Mouse (Mus musculus) MEL (cell line): ENCODE results near the gene Gucy1b2. TPM values are rescaled to one million over a fixed set of nuclear protein-coding genes. Genes with fewer than 3 reads are reported as not detected.

ENCODE experiments used
- DNase-seq: peaks from one replicate; pipeline ENCODE4 v3.0.0; 2011; ENCODE audit warnings: low read depth, low spot score
- H3K27ac ChIP-seq: 2 replicates; pipeline ENCODE4 v1.5.1; 2012; ENCODE audit warnings: low read depth, mild to moderate bottlenecking, control low read depth, low read length, moderate library complexity; ENCODE audit not compliant: control insufficient read depth
- H3K27me3 ChIP-seq, 2 experiments: fragments of 150-350 bp in 1 of 2; sonication (generic) in 1 of 2; 2 replicates each; pipeline ENCODE4 v1.6.1; 2012; ENCODE audit warnings: low read length in 2 of 2, mild to moderate bottlenecking in 2 of 2, improper control_type of control experiment in 1 of 2, moderate library complexity in 1 of 2; ENCODE audit not compliant: insufficient read depth in 2 of 2, control insufficient read depth in 1 of 2
- H3K36me3 ChIP-seq, 2 experiments: 2 replicates each; pipeline ENCODE4 v1.6.1; 2012 to 2014; ENCODE audit warnings: low read length in 2 of 2, improper control_type of control experiment in 1 of 2, inconsistent platforms in 1 of 2, mild to moderate bottlenecking in 1 of 2; ENCODE audit not compliant: insufficient read depth in 2 of 2, control insufficient read depth in 1 of 2
- H3K4me1 ChIP-seq, 2 experiments: fragments of 150-350 bp in 1 of 2; sonication (generic) in 1 of 2; 2 replicates each; pipeline ENCODE4 v1.6.1; 2012; ENCODE audit warnings: low read length in 2 of 2, improper control_type of control experiment in 1 of 2, mild to moderate bottlenecking in 1 of 2; ENCODE audit not compliant: insufficient read depth in 2 of 2, control insufficient read depth in 1 of 2
- H3K4me3 ChIP-seq, 2 experiments: fragments of 150-350 bp in 1 of 2; sonication (generic) in 1 of 2; 2 replicates each; pipeline ENCODE4 v1.5.1; 2012; ENCODE audit warnings: low read depth in 2 of 2, low read length in 2 of 2, mild to moderate bottlenecking in 2 of 2, moderate library complexity in 2 of 2, control low read depth in 1 of 2, improper control_type of control experiment in 1 of 2; ENCODE audit not compliant: control insufficient read depth in 1 of 2, insufficient read depth in 1 of 2
- H3K79me2 ChIP-seq: 2 replicates; pipeline ENCODE4 v1.6.1; 2012; ENCODE audit warnings: mild to moderate bottlenecking, low read length, moderate library complexity; ENCODE audit not compliant: control insufficient read depth, poor library complexity, insufficient read depth
- H3K9ac ChIP-seq: 2 replicates; pipeline ENCODE4 v1.6.1; 2012; ENCODE audit warnings: low read depth, mild to moderate bottlenecking, control low read depth, low read length, moderate library complexity; ENCODE audit not compliant: control insufficient read depth, poor library complexity, severe bottlenecking
- H3K9me3 ChIP-seq: fragments of 150-350 bp; sonication (generic); replicated peaks from 2 replicates; pipeline ENCODE4 v1.6.1; 2012; ENCODE audit warnings: mild to moderate bottlenecking, low read length, improper control_type of control experiment, moderate library complexity; ENCODE audit not compliant: insufficient read depth
- CHD1 ChIP-seq: IDR thresholded peaks from 2 replicates; pipeline ENCODE4 v1.6.1; 2012; ENCODE audit warnings: low read depth, mild to moderate bottlenecking, inconsistent platforms, low read length, improper control_type of control experiment
- CHD2 ChIP-seq: IDR thresholded peaks from 2 replicates; pipeline ENCODE4 v1.6.1; 2011; ENCODE audit warnings: low read length, improper control_type of control experiment
- ELF1 ChIP-seq: IDR thresholded peaks from 2 replicates; pipeline ENCODE4 v1.6.1; 2014; ENCODE audit warnings: low read depth, mild to moderate bottlenecking, inconsistent platforms, low read length, improper control_type of control experiment, moderate library complexity
- EP300 ChIP-seq, 2 experiments: IDR thresholded peaks; 2 replicates each; pipeline ENCODE4 v1.6.1; 2011; ENCODE audit warnings: improper control_type of control experiment in 2 of 2, low read length in 2 of 2, low read depth in 1 of 2, mild to moderate bottlenecking in 1 of 2
- GABPA ChIP-seq: IDR thresholded peaks from 2 replicates; pipeline ENCODE4 v1.6.1; 2012; ENCODE audit warnings: low read depth, mild to moderate bottlenecking, inconsistent platforms, low read length, improper control_type of control experiment, moderate library complexity
- GATA1 ChIP-seq: IDR thresholded peaks from 2 replicates; pipeline ENCODE4 v1.6.1; 2011; ENCODE audit warnings: low read depth, low read length, improper control_type of control experiment
- HCFC1 ChIP-seq: IDR thresholded peaks from 2 replicates; pipeline ENCODE4 v1.6.1; 2012; ENCODE audit warnings: low read depth, mild to moderate bottlenecking, inconsistent platforms, low read length, improper control_type of control experiment, moderate library complexity
- JUND ChIP-seq: IDR thresholded peaks from 2 replicates; pipeline ENCODE4 v1.6.1; 2011; ENCODE audit warnings: low read depth, mild to moderate bottlenecking, improper control_type of control experiment, low read length
- MAX ChIP-seq: IDR thresholded peaks from 2 replicates; pipeline ENCODE4 v1.6.1; 2011; ENCODE audit warnings: low read length, improper control_type of control experiment
- MEF2A ChIP-seq: IDR thresholded peaks from 2 replicates; pipeline ENCODE4 v1.6.1; 2014; ENCODE audit warnings: low read depth, mild to moderate bottlenecking, inconsistent platforms, low read length, improper control_type of control experiment; ENCODE audit not compliant: poor library complexity, insufficient replicate concordance, severe bottlenecking; ENCODE audit errors: extremely low read depth
- MXI1 ChIP-seq: IDR thresholded peaks from 2 replicates; pipeline ENCODE4 v1.6.1; 2011; ENCODE audit warnings: mild to moderate bottlenecking, low read depth, low read length, improper control_type of control experiment
- MYB ChIP-seq: IDR thresholded peaks from 2 replicates; pipeline ENCODE4 v1.6.1; 2011; ENCODE audit warnings: mild to moderate bottlenecking, low read depth, low read length, improper control_type of control experiment
- NELFE ChIP-seq: IDR thresholded peaks from 2 replicates; pipeline ENCODE4 v1.6.1; 2011; ENCODE audit warnings: low read depth, low read length, improper control_type of control experiment
- NRF1 ChIP-seq: IDR thresholded peaks from 2 replicates; pipeline ENCODE4 v1.6.1; 2014; ENCODE audit warnings: low read depth, mild to moderate bottlenecking, inconsistent platforms, low read length, improper control_type of control experiment, moderate library complexity; ENCODE audit not compliant: poor library complexity, insufficient read depth, severe bottlenecking
- POLR2A ChIP-seq, 2 experiments: IDR thresholded peaks; 2 replicates each; pipeline ENCODE4 v1.6.1; 2011 to 2012; ENCODE audit warnings: low read length in 2 of 2, mild to moderate bottlenecking in 2 of 2, control low read depth in 1 of 2, improper control_type of control experiment in 1 of 2, low read depth in 1 of 2, moderate library complexity in 1 of 2; ENCODE audit not compliant: control insufficient read depth in 1 of 2, insufficient read depth in 1 of 2, poor library complexity in 1 of 2
- POLR2AphosphoS5 ChIP-seq: IDR thresholded peaks from 2 replicates; pipeline ENCODE4 v1.6.1; 2012; ENCODE audit warnings: low read depth, borderline replicate concordance, mild to moderate bottlenecking, inconsistent platforms, low read length, moderate library complexity, mixed read lengths
- RAD21 ChIP-seq: IDR thresholded peaks from 2 replicates; pipeline ENCODE4 v1.6.1; 2011; ENCODE audit warnings: mild to moderate bottlenecking, low read depth, low read length, improper control_type of control experiment
- TBP ChIP-seq: IDR thresholded peaks from 2 replicates; pipeline ENCODE4 v1.8.0; 2011; ENCODE audit warnings: low read depth, low read length, improper control_type of control experiment
- TCF12 ChIP-seq: IDR thresholded peaks from 2 replicates; pipeline ENCODE4 v1.6.1; 2014; ENCODE audit warnings: low read depth, mild to moderate bottlenecking, inconsistent platforms, low read length, improper control_type of control experiment, moderate library complexity
- USF1 ChIP-seq: IDR thresholded peaks from 2 replicates; pipeline ENCODE4 v1.6.1; 2014; ENCODE audit warnings: low read depth, mild to moderate bottlenecking, inconsistent platforms, low read length, improper control_type of control experiment, moderate library complexity
- ZMIZ1 ChIP-seq: IDR thresholded peaks from 2 replicates; pipeline ENCODE4 v1.6.1; 2012; ENCODE audit warnings: low read depth, mild to moderate bottlenecking, inconsistent platforms, low read length, improper control_type of control experiment, moderate library complexity
- ZNF384 ChIP-seq: IDR thresholded peaks from 2 replicates; pipeline ENCODE4 v1.6.1; 2012; ENCODE audit warnings: low read depth, mild to moderate bottlenecking, inconsistent platforms, low read length, improper control_type of control experiment
- polyA plus RNA-seq, 2 experiments: library from polyadenylated mRNA; stranded (reverse) in 1 of 2; unstranded in 1 of 2; fragments of >175 nt in 1 of 2; fragments of >200 nt in 1 of 2; gene quantifications; 2 replicates each; pipeline versions ENCODE4 v1.2.1 to v1.2.4; 2012; ENCODE audit warnings: low replicate concordance in 2 of 2, low read depth in 1 of 2; ENCODE audit not compliant: insufficient read length in 2 of 2, insufficient read depth in 1 of 2, missing spikeins in 1 of 2
- total RNA-seq: library from RNA; depleted of rRNA; stranded (reverse); fragments of 300-350 nt; gene quantifications from 2 replicates; pipeline ENCODE4 v1.2.3, GENCODE M21; 2012

The Gucy1b2 gene
- total and polyA plus RNA-seq, 3 experiments: not detected

DNA sequence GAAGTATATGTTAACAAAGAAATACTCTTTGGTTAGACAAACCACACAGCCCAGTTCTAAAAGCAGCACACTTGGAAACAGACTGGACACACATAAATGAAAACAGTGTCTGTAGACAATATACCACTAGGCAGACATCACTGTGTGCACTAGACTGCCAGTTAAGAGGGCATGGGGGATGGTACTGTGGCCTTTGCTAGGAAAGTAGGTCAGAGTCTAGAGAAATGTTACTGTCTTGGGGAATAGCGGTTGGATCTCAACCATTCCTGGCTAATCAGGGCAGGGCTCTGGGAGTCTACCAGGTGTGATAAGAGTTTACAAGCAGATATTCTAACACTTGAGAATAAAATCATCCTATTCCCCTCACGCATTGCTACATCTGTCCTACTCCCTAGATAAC, 60.7 kb downstream of the Gucy1b2 start:
- Histone ChIP-seq H3K36me3 (no peaks in the 10 kb centered on the region), H3K9me3 (no peaks in the 10 kb centered on the region), H3K27me3 (no peaks in the 10 kb centered on the region), H3K27ac (no peak overlapping the region), H3K79me2 (no peaks in the 10 kb centered on the region), H3K4me1 (peaks cover 0 to 2% of the 10 kb centered on the region in 2 experiments; a peak in 1 of 4 replicates), H3K4me3 (no peak overlapping the region), H3K9ac (no peak overlapping the region)
- no peak for DNase-seq
- no peak for TF ChIP-seq RAD21
- TF ChIP-seq MAX: no peak
- no peak for TF ChIP-seq JUND
- TF ChIP-seq CHD1: no peak
- no peak for TF ChIP-seq MXI1
- no peak for TF ChIP-seq GABPA
- no peak for TF ChIP-seq POLR2A (IDR thresholded peaks at IDR 0.05; ENCODE audit: control insufficient read depth in 1 of 2, insufficient read depth in 1 of 2, low read depth in 1 of 2, low read length in 2 of 2, poor library complexity in 1 of 2)
- TF ChIP-seq ELF1: no peak
- no peak for TF ChIP-seq MYB
- no peak for TF ChIP-seq ZMIZ1
- TF ChIP-seq TBP: no peak
- no peak for TF ChIP-seq HCFC1
- TF ChIP-seq MEF2A: no peak
- no peak for TF ChIP-seq TCF12
- TF ChIP-seq NRF1: no peak
- no peak for TF ChIP-seq EP300 (IDR thresholded peaks at IDR 0.05; ENCODE audit: low read depth in 1 of 2, low read length in 2 of 2)
- TF ChIP-seq USF1: no peak

DNA sequence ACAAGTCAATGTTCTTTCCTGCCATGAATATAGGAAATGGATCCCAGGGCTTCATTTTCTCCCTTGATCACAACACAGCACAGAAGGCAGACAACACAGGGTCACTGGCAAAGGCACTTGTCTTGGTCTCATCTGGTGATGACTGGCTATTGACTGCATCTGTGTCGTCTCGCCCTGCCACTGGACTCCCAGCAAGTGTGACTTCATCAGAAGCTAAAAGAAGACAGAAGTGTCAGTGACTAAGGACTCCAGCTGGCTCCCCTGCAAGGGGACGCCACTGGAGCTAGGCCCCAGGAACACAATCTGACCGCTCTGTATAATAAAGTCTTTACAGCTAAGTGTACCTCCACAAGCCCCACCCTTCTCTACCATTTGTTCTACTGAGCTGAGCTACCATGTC, 63.3 kb downstream of the Gucy1b2 start:
- no peaks in the 10 kb centered on the region for H3K9me3 ChIP-seq
- H3K36me3 ChIP-seq: no peaks in the 10 kb centered on the region
- no peak overlapping the region for H3K27ac ChIP-seq
- no peak overlapping the region for H3K9ac ChIP-seq
- DNase-seq: no peak
- no peaks in the 10 kb centered on the region for H3K79me2 ChIP-seq
- TF ChIP-seq ZNF384 (no peak), GATA1 (no peak), POLR2AphosphoS5 (no peak), CHD2 (no peak), NELFE (no peak), TBP (no peak)
- H3K4me1 ChIP-seq: no peaks in the 10 kb centered on the region
- no peak overlapping the region for H3K4me3 ChIP-seq
- H3K27me3 ChIP-seq: no peaks in the 10 kb centered on the region
